Mouse (Mus musculus) ES-Bruce4 (cell line): ENCODE measurements around the gene Olfr1138.

ENCODE experiments used
- CTCF ChIP-seq: IDR thresholded peaks from one replicate; pipeline ENCODE4 v1.8.1; 2011; ENCODE audit warnings: low read depth, low read length
- EP300 ChIP-seq: IDR thresholded peaks from 2 replicates; pipeline ENCODE4 v1.6.1; 2011; ENCODE audit warnings: low read depth, low read length; ENCODE audit not compliant: insufficient read depth

GRCm38 (mm10) chr2:87753891-87754290, 14.1 kb upstream of the Olfr1138 start, which contains the start of gene Olfr1141:
- TF ChIP-seq EP300 (no peak), CTCF (no peak)
